Mouse (Mus musculus) small intestine, adult 2 months (tissue): Measurements from ENCODE around the gene Tram2. TPM values are rescaled to one million over a fixed set of nuclear protein-coding genes. Genes with fewer than 3 reads are reported as not detected.

ENCODE experiments used
- H3K27ac ChIP-seq: fragments of 200-500 bp; 2 replicates; pipeline ENCODE4 v1.5.1; 2012; ENCODE audit warnings: low read depth, low read length, control low read depth, inconsistent platforms; ENCODE audit not compliant: insufficient read depth
- H3K27me3 ChIP-seq: fragments of 200-500 bp; 2 replicates; pipeline ENCODE4 v1.6.1; 2012; ENCODE audit warnings: mild to moderate bottlenecking, moderate library complexity, low read length, inconsistent platforms; ENCODE audit not compliant: control insufficient read depth, insufficient read depth
- H3K36me3 ChIP-seq: fragments of 200-500 bp; 2 replicates; pipeline ENCODE4 v1.6.1; 2012; ENCODE audit warnings: mild to moderate bottlenecking, low read length, control low read depth, inconsistent platforms; ENCODE audit not compliant: control insufficient read depth, insufficient read depth
- H3K4me1 ChIP-seq: fragments of 200-500 bp; 2 replicates; pipeline ENCODE4 v1.6.1; 2012; ENCODE audit warnings: low read length, inconsistent platforms, mixed read lengths; ENCODE audit not compliant: control insufficient read depth, insufficient read depth, insufficient read length
- H3K4me3 ChIP-seq: fragments of 200-500 bp; 2 replicates; pipeline ENCODE4 v1.5.1; 2012; ENCODE audit warnings: low read depth, mild to moderate bottlenecking, control low read depth, inconsistent platforms, low read length, moderate library complexity
- CTCF ChIP-seq: fragments of 200-500 bp; IDR thresholded peaks from 2 replicates; pipeline ENCODE4 v1.5.1; 2012; ENCODE audit warnings: low read depth, mild to moderate bottlenecking, control low read depth, inconsistent platforms, low read length, moderate library complexity, mixed read lengths; ENCODE audit not compliant: insufficient replicate concordance, insufficient read length; ENCODE audit errors: extremely low read depth
- POLR2A ChIP-seq: fragments of 200-500 bp; IDR thresholded peaks from 2 replicates; pipeline ENCODE4 v1.6.1; 2012; ENCODE audit warnings: low read depth, mild to moderate bottlenecking, control low read depth, inconsistent platforms, low read length, moderate library complexity
- WGBS: fragments of 180-500 bp; shearing (Covaris S2); methylation state at CpG from one replicate; pipeline ENCODE4 v1.1.7; 2018; 5-methylcytosine and 5-hydroxymethylcytosine counted together
- polyA plus RNA-seq: library from polyadenylated mRNA; depleted of rRNA; stranded (reverse); fragments of >200 nt; gene quantifications from 2 replicates; pipeline ENCODE4 v1.2.3, GENCODE M21; 2012

The Tram2 gene
- polyA plus RNA-seq, 1 experiment: 7.9 TPM

GRCm38 (mm10) chr1:21048402-21048801, 30.6 kb downstream of the Tram2 start:
- Histone ChIP-seq H3K4me1 (no peaks in the 10 kb centered on the region; the same call in 1 of the 2 replicates), H3K36me3 (no peaks in the 10 kb centered on the region), H3K27ac (no peak overlapping the region), H3K4me3 (no peak overlapping the region), H3K27me3 (no peaks in the 10 kb centered on the region)
- 55% methylated on average over 8 of the region's 8 CpGs for WGBS
- TF ChIP-seq CTCF: no peak
- no peak for TF ChIP-seq POLR2A

- H3K4me1 ChIP-seq: no peaks in the 10 kb centered on the region; the same call in 1 of the 2 replicates
- 90% methylated on average over 7 of the region's 7 CpGs for WGBS
- H3K4me3 ChIP-seq: no peak overlapping the region
- H3K36me3 ChIP-seq: no peaks in the 10 kb centered on the region
- no peak overlapping the region for H3K27ac ChIP-seq
- no peaks in the 10 kb centered on the region for H3K27me3 ChIP-seq
- TF ChIP-seq POLR2A (no peak), CTCF (no peak)
These were observed 36.6 kb downstream of the Tram2 start for GRCm38 (mm10) chr1:21042461-21042860.

GRCm38 (mm10) chr1:21040610-21041326, 38.3 kb downstream of the Tram2 start:
- no peak overlapping the region for H3K4me3 ChIP-seq
- no peaks in the 10 kb centered on the region for H3K27me3 ChIP-seq
- TF ChIP-seq CTCF (no peak), POLR2A (no peak)
- WGBS: 64% methylated on average over 7 of the region's 7 CpGs
- H3K36me3 ChIP-seq: no peaks in the 10 kb centered on the region
- H3K27ac ChIP-seq: peak overlapping the region; percentile 8
- H3K4me1 ChIP-seq: no peaks in the 10 kb centered on the region; the same call in 1 of the 2 replicates

- Histone ChIP-seq H3K36me3 (no peaks in the 10 kb centered on the region), H3K4me3 (no peak overlapping the region), H3K4me1 (no peaks in the 10 kb centered on the region; the same call in 1 of the 2 replicates), H3K27me3 (no peaks in the 10 kb centered on the region), H3K27ac (0 out of 2 replicates have a peak overlapping the region, but pooled peaks have one; percentile 8)
- 84% methylated on average over 7 of the region's 7 CpGs for WGBS
- TF ChIP-seq POLR2A: no peak
- TF ChIP-seq CTCF: no peak
These were observed 38.9 kb downstream of the Tram2 start for GRCm38 (mm10) chr1:21040173-21040572.

GRCm38 (mm10) chr1:21039564-21039963, 39.5 kb downstream of the Tram2 start:
- no peak for TF ChIP-seq CTCF
- WGBS: 90% methylated on average over 3 of the region's 3 CpGs
- H3K27ac ChIP-seq: peak overlapping the region; percentile 37; the same call in 1 of the 2 replicates
- no peak overlapping the region for H3K4me3 ChIP-seq
- H3K27me3 ChIP-seq: no peaks in the 10 kb centered on the region
- no peaks in the 10 kb centered on the region for H3K36me3 ChIP-seq
- no peaks in the 10 kb centered on the region; the same call in 1 of the 2 replicates for H3K4me1 ChIP-seq

- Histone ChIP-seq H3K27ac (peak overlapping the region; percentile 37), H3K36me3 (no peaks in the 10 kb centered on the region), H3K4me1 (no peaks in the 10 kb centered on the region; the same call in 1 of the 2 replicates), H3K4me3 (no peak overlapping the region), H3K27me3 (no peaks in the 10 kb centered on the region)
- no peak for TF ChIP-seq POLR2A
- TF ChIP-seq CTCF: no peak
- 87% methylated on average over 6 of the region's 6 CpGs for WGBS
These were observed 41.0 kb downstream of the Tram2 start for GRCm38 (mm10) chr1:21037881-21038601.

GRCm38 (mm10) chr1:21035878-21036277, 43.2 kb downstream of the Tram2 start:
- 70% methylated on average over 6 of the region's 6 CpGs for WGBS
- H3K36me3 ChIP-seq: no peaks in the 10 kb centered on the region
- no peak overlapping the region for H3K4me3 ChIP-seq
- no peaks in the 10 kb centered on the region; the same call in 1 of the 2 replicates for H3K4me1 ChIP-seq
- 0 out of 2 replicates have a peak overlapping the region, but pooled peaks have one; percentile 0 for H3K27ac ChIP-seq
- H3K27me3 ChIP-seq: no peaks in the 10 kb centered on the region
- TF ChIP-seq CTCF: no peak
- no peak for TF ChIP-seq POLR2A
